Mouse (Mus musculus) embryonic facial prominence, embryonic 14.5 days (tissue): Measurements from ENCODE around the gene Cd320. TPM values are rescaled to one million over a fixed set of nuclear protein-coding genes. Genes with fewer than 3 reads are reported as not detected.
"Not testable (repeated sequence)": the region's sequence is repeated elsewhere in the genome, so short reads cannot be mapped to it uniquely, and the experiment has no call there.

Experiments
- ATAC-seq: fragments of 200-750 bp; cut with Nextera tagmentation; 2 replicates; pipeline ENCODE4 v1.8.0; 2017; ENCODE audit warnings: low read depth, moderate number of reproducible peaks, moderate TSS enrichment
- DNase-seq: peaks from one replicate; pipeline ENCODE4 v3.0.0-alpha.2; 2015; ENCODE audit warnings: low spot score
- H3K27ac ChIP-seq: fragments of 300-500 bp; sonication (generic); replicated peaks from 2 replicates; pipeline ENCODE4 v1.5.1; 2014; ENCODE audit warnings: low read depth, mild to moderate bottlenecking, low read length, moderate library complexity
- H3K27me3 ChIP-seq: fragments of 300-500 bp; sonication (generic); replicated peaks from 2 replicates; pipeline ENCODE4 v1.6.1; 2014; ENCODE audit warnings: low read length; ENCODE audit not compliant: control insufficient read depth, insufficient read depth
- H3K36me3 ChIP-seq: fragments of 300-500 bp; sonication (generic); 2 replicates; pipeline ENCODE4 v1.6.1; 2014; ENCODE audit warnings: low read length, mixed read lengths; ENCODE audit not compliant: control insufficient read depth, insufficient read depth
- H3K4me1 ChIP-seq: fragments of 300-500 bp; sonication (generic); 2 replicates; pipeline ENCODE4 v1.6.1; 2014; ENCODE audit warnings: antibody characterized with exemption, low read length; ENCODE audit not compliant: control insufficient read depth, insufficient read depth
- H3K4me2 ChIP-seq: fragments of 300-500 bp; sonication (generic); 2 replicates; pipeline ENCODE4 v1.6.1; 2014; ENCODE audit warnings: low read depth, mild to moderate bottlenecking, low read length, moderate library complexity, mixed read lengths
- H3K4me3 ChIP-seq: fragments of 300-500 bp; sonication (generic); 2 replicates; pipeline ENCODE4 v1.5.1; 2014; ENCODE audit warnings: low read depth, mild to moderate bottlenecking, low read length
- H3K9ac ChIP-seq: fragments of 300-500 bp; sonication (generic); 2 replicates; pipeline ENCODE4 v1.6.1; 2014; ENCODE audit warnings: low read depth, mild to moderate bottlenecking, low read length, moderate library complexity, mixed read lengths
- H3K9me3 ChIP-seq: fragments of 300-500 bp; sonication (generic); 2 replicates; pipeline ENCODE4 v1.6.1; 2016; ENCODE audit warnings: low read length; ENCODE audit not compliant: control insufficient read depth
- WGBS: fragments of 180-500 bp; shearing (Covaris S2); extraction: QIAGEN DNeasy Blood & Tissue Kit; methylation state at CpG from one replicate; pipeline ENCODE4 v1.1.7; 2014; 5-methylcytosine and 5-hydroxymethylcytosine counted together
- polyA plus RNA-seq: library from polyadenylated mRNA; unstranded; fragments of >200 nt; fragmentation: Nextera tagmentation; extraction: Ambion mirVana; gene quantifications from 2 replicates; pipeline ENCODE4 v1.2.1, GENCODE M21; 2014

Cd320 gene
- polyA plus RNA-seq, 1 experiment from 2014 or later = 60.5 TPM

GRCm38 (mm10) chr17:33822436-33822959, 20.4 kb upstream of the Cd320 start:
- peak overlapping the region; percentile 74; the same call in 1 of the 2 replicates for H3K4me2 ChIP-seq
- H3K4me3 ChIP-seq = peak overlapping the region; percentile 68; the same call in 1 of the 2 replicates
- H3K9ac ChIP-seq = peak overlapping the region; percentile 88
- H3K27ac ChIP-seq = no peak overlapping the region
- H3K9me3 ChIP-seq = no peaks in the 10 kb centered on the region
- H3K36me3 ChIP-seq = peaks cover 52% of the 10 kb centered on the region
- WGBS = 75% methylated on average over 1 of the region's 1 CpGs
- H3K4me1 ChIP-seq = peaks cover 19% of the 10 kb centered on the region
- H3K27me3 ChIP-seq = no peaks in the 10 kb centered on the region
- ATAC-seq = no peak
- DNase-seq = no peak

- Histone ChIP-seq H3K27ac (0 out of 2 replicates have a peak overlapping the region, but pooled peaks have one; percentile 1), H3K36me3 (peaks cover 58% of the 10 kb centered on the region), H3K4me1 (peaks cover 16% of the 10 kb centered on the region)
Observed at GRCm38 (mm10) chr17:33823171-33823570, 19.7 kb upstream of the Cd320 start.

GRCm38 (mm10) chr17:33824084-33824996, 18.6 kb upstream of the Cd320 start, which contains the start of the genes Rps28 and Ndufa7:
Gene Rps28, minus strand, starts transcription at chr17:33824562.
Gene Ndufa7, plus strand, starts transcription at chr17:33824572.
- under 1% methylated on average over 51 of the region's 51 CpGs for WGBS
- Histone ChIP-seq H3K36me3 (peaks cover 56% of the 10 kb centered on the region), H3K4me2 (peak within 1 kb of the TSS; percentile 74)

More at GRCm38 (mm10) chr17:33823171-33823570, 19.7 kb upstream of the Cd320 start:
- not testable (repeated sequence) for DNase-seq, ATAC-seq, H3K9me3 ChIP-seq, H3K27me3 ChIP-seq
- WGBS = 81% methylated on average over 8 of the region's 8 CpGs
- Histone ChIP-seq H3K4me2 (peak overlapping the region; percentile 74), H3K9ac (peak overlapping the region; percentile 88), H3K4me3 (peak overlapping the region; percentile 68)

GRCm38 (mm10) chr17:33824997-33825330, 17.9 kb upstream of the Cd320 start:
- H3K36me3 ChIP-seq = peaks cover 56% of the 10 kb centered on the region
- not testable (repeated sequence) for H3K9me3 ChIP-seq, DNase-seq, H3K27me3 ChIP-seq, ATAC-seq
- peak overlapping the region; percentile 88 for H3K9ac ChIP-seq
- H3K4me1 ChIP-seq = peaks cover 15% of the 10 kb centered on the region
- H3K4me2 ChIP-seq = peak overlapping the region; percentile 57
- WGBS = 7% methylated on average over 6 of the region's 6 CpGs
- peak overlapping the region; percentile 95 for H3K27ac ChIP-seq
- H3K4me3 ChIP-seq = peak overlapping the region; percentile 68

More at GRCm38 (mm10) chr17:33824084-33824996, 18.6 kb upstream of the Cd320 start, which contains the start of the genes Rps28 and Ndufa7:
- DNase-seq = peak; percentile 97
- no peaks in the 10 kb centered on the region for H3K27me3 ChIP-seq
- ATAC-seq = peak; percentile 95
- H3K4me3 ChIP-seq = peak within 1 kb of the TSS; percentile 68
- H3K9me3 ChIP-seq = no peaks in the 10 kb centered on the region
- H3K9ac ChIP-seq = peak within 1 kb of the TSS; percentile 88
- H3K4me1 ChIP-seq = peaks cover 15% of the 10 kb centered on the region
- H3K27ac ChIP-seq = peak within 1 kb of the TSS; percentile 95

- Histone ChIP-seq H3K9me3 (no peaks in the 10 kb centered on the region), H3K36me3 (peaks cover 56% of the 10 kb centered on the region), H3K27ac (0 out of 2 replicates have a peak overlapping the region, but pooled peaks have one; percentile 95), H3K27me3 (no peaks in the 10 kb centered on the region), H3K9ac (peak overlapping the region; percentile 88; the same call in 1 of the 2 replicates), H3K4me2 (peak overlapping the region; percentile 57), H3K4me1 (peaks cover 15% of the 10 kb centered on the region), H3K4me3 (peak overlapping the region; percentile 68)
- DNase-seq (no peak), ATAC-seq (no peak)
- 85% methylated on average over 8 of the region's 8 CpGs for WGBS
Observed at GRCm38 (mm10) chr17:33825462-33825861, 17.4 kb upstream of the Cd320 start.

- Histone ChIP-seq H3K36me3 (peaks cover 56% of the 10 kb centered on the region), H3K27me3 (no peaks in the 10 kb centered on the region), H3K4me1 (peaks cover 15% of the 10 kb centered on the region), H3K4me2 (no peak overlapping the region), H3K9ac (no peak overlapping the region), H3K4me3 (no peak overlapping the region), H3K27ac (no peak overlapping the region), H3K9me3 (no peaks in the 10 kb centered on the region)
- DNase-seq (peak; percentile 85), ATAC-seq (no peak)
- WGBS = 1% methylated on average over 3 of the region's 3 CpGs
Observed at GRCm38 (mm10) chr17:33826850-33827249, 16.0 kb upstream of the Cd320 start.

- H3K9ac ChIP-seq = no peak overlapping the region
- H3K27ac ChIP-seq = no peak overlapping the region
- peaks cover 60% of the 10 kb centered on the region for H3K36me3 ChIP-seq
- peak; percentile 58 for DNase-seq
- no peak overlapping the region for H3K4me3 ChIP-seq
- ATAC-seq = no peak
- H3K9me3 ChIP-seq = no peaks in the 10 kb centered on the region
- no peak overlapping the region for H3K4me2 ChIP-seq
- peaks cover 7% of the 10 kb centered on the region for H3K4me1 ChIP-seq
- H3K27me3 ChIP-seq = no peaks in the 10 kb centered on the region
- 55% methylated on average over 2 of the region's 2 CpGs for WGBS
Observed at GRCm38 (mm10) chr17:33828892-33829291, 14.0 kb upstream of the Cd320 start.

- 85% methylated on average over 10 of the region's 10 CpGs for WGBS
- no peak for DNase-seq
- Histone ChIP-seq H3K9ac (no peak overlapping the region), H3K27me3 (no peaks in the 10 kb centered on the region), H3K36me3 (peaks cover 67% of the 10 kb centered on the region), H3K4me1 (peaks cover 7% of the 10 kb centered on the region), H3K4me3 (no peak overlapping the region), H3K27ac (no peak overlapping the region), H3K4me2 (no peak overlapping the region), H3K9me3 (no peaks in the 10 kb centered on the region)
- no peak for ATAC-seq
Observed at GRCm38 (mm10) chr17:33829561-33829960, 13.3 kb upstream of the Cd320 start.
